Mouse (Mus musculus): Measurements from ENCODE around the gene Mras. TPM values are rescaled to one million over a fixed set of nuclear protein-coding genes. Genes with fewer than 3 reads are reported as not detected.

Gene Mras
- polyA plus RNA-seq, 1 experiment from 2014 or later: 22.4 TPM

- H3K9ac ChIP-seq (replicated peaks; ENCODE audit: low read depth): no peak overlapping the region
- no peaks in the 10 kb centered on the region for H3K27me3 ChIP-seq (replicated peaks; ENCODE audit: insufficient read depth, low read length)
- DNase-seq (ENCODE audit: low spot score) (no peak), ATAC-seq (no peak)
- no peak overlapping the region for H3K4me2 ChIP-seq (replicated peaks; ENCODE audit: low read depth, low read length)
- WGBS: 73% methylated on average over 6 of the region's 6 CpGs
- H3K27ac ChIP-seq (ENCODE audit: low read length): no peak overlapping the region
- TF ChIP-seq CTCF (IDR thresholded peaks at IDR 0.05) (no peak), EP300 (IDR thresholded peaks at IDR 0.05) (no peak)
- H3K36me3 ChIP-seq (ENCODE audit: insufficient read depth, low read length): no peaks in the 10 kb centered on the region
- H3K4me1 ChIP-seq (ENCODE audit: insufficient read depth, low read depth, low read length): peaks cover 4% of the 10 kb centered on the region; the same call in 1 of the 2 replicates
- no peaks in the 10 kb centered on the region for H3K9me3 ChIP-seq (ENCODE audit: low read length)
- no peak overlapping the region for H3K4me3 ChIP-seq (ENCODE audit: low read depth, low read length)
These were observed 6.4 kb downstream of the Mras start for GRCm38 (mm10) chr9:99430806-99431205.

GRCm38 (mm10) chr9:99429845-99430244 lies 7.3 kb downstream of the Mras start:
- no peaks in the 10 kb centered on the region for H3K36me3 ChIP-seq (ENCODE audit: insufficient read depth, low read length)
- 81% methylated on average over 3 of the region's 3 CpGs for WGBS

GRCm38 (mm10) chr9:99428601-99429331 lies 8.4 kb downstream of the Mras start:
- Histone ChIP-seq H3K4me1 (ENCODE audit: insufficient read depth, low read depth, low read length) (no peaks in the 10 kb centered on the region), H3K27ac (ENCODE audit: low read length) (no peak overlapping the region), H3K9ac (replicated peaks; ENCODE audit: low read depth) (no peak overlapping the region), H3K36me3 (ENCODE audit: insufficient read depth, low read length) (no peaks in the 10 kb centered on the region), H3K4me3 (ENCODE audit: low read depth, low read length) (no peak overlapping the region), H3K9me3 (ENCODE audit: low read length) (no peaks in the 10 kb centered on the region), H3K4me2 (replicated peaks; ENCODE audit: low read depth, low read length) (no peak overlapping the region), H3K27me3 (replicated peaks; ENCODE audit: insufficient read depth, low read length) (no peaks in the 10 kb centered on the region)
- WGBS: 65% methylated on average over 11 of the region's 11 CpGs
- TF ChIP-seq EP300 (IDR thresholded peaks at IDR 0.05) (no peak), CTCF (IDR thresholded peaks at IDR 0.05) (no peak)
- ATAC-seq (no peak), DNase-seq (ENCODE audit: low spot score) (no peak)

More at GRCm38 (mm10) chr9:99429845-99430244, 7.3 kb downstream of the Mras start:
- no peaks in the 10 kb centered on the region for H3K27me3 ChIP-seq (replicated peaks; ENCODE audit: insufficient read depth, low read length)
- H3K9ac ChIP-seq (replicated peaks; ENCODE audit: low read depth): no peak overlapping the region
- H3K4me1 ChIP-seq (ENCODE audit: insufficient read depth, low read depth, low read length): no peaks in the 10 kb centered on the region; the same call in 1 of the 2 replicates
- H3K4me2 ChIP-seq (replicated peaks; ENCODE audit: low read depth, low read length): no peak overlapping the region
- H3K9me3 ChIP-seq (ENCODE audit: low read length): no peaks in the 10 kb centered on the region
- H3K27ac ChIP-seq (ENCODE audit: low read length): no peak overlapping the region
- TF ChIP-seq CTCF (IDR thresholded peaks at IDR 0.05) (no peak), EP300 (IDR thresholded peaks at IDR 0.05) (no peak)
- no peak for DNase-seq (ENCODE audit: low spot score)
- no peak overlapping the region for H3K4me3 ChIP-seq (ENCODE audit: low read depth, low read length)
- ATAC-seq: no peak

- TF ChIP-seq EP300 (IDR thresholded peaks at IDR 0.05): no peak
- TF ChIP-seq CTCF (IDR thresholded peaks at IDR 0.05): no peak
- H3K4me1 ChIP-seq (ENCODE audit: insufficient read depth, low read depth, low read length): 0 out of 2 replicates have a peak, but pooled peaks cover 4% of the 10 kb centered on the region
- H3K27me3 ChIP-seq (replicated peaks; ENCODE audit: insufficient read depth, low read length): no peaks in the 10 kb centered on the region
- no peak overlapping the region for H3K4me3 ChIP-seq (ENCODE audit: low read depth, low read length)
- no peak for DNase-seq (ENCODE audit: low spot score)
- H3K4me2 ChIP-seq (replicated peaks; ENCODE audit: low read depth, low read length): no peak overlapping the region
- H3K9me3 ChIP-seq (ENCODE audit: low read length): no peaks in the 10 kb centered on the region
- ATAC-seq: no peak
- no peak overlapping the region for H3K27ac ChIP-seq (ENCODE audit: low read length)
- H3K9ac ChIP-seq (replicated peaks; ENCODE audit: low read depth): no peak overlapping the region
- H3K36me3 ChIP-seq (ENCODE audit: insufficient read depth, low read length): no peaks in the 10 kb centered on the region
- 64% methylated on average over 9 of the region's 9 CpGs for WGBS
These were observed 11.9 kb downstream of the Mras start for GRCm38 (mm10) chr9:99425262-99425661.

- no peak for ATAC-seq
- 53% methylated on average over 4 of the region's 4 CpGs for WGBS
- Histone ChIP-seq H3K4me1 (ENCODE audit: insufficient read depth, low read depth, low read length) (0 out of 2 replicates have a peak, but pooled peaks cover 4% of the 10 kb centered on the region), H3K4me3 (ENCODE audit: low read depth, low read length) (no peak overlapping the region), H3K9ac (replicated peaks; ENCODE audit: low read depth) (no peak overlapping the region), H3K27ac (ENCODE audit: low read length) (no peak overlapping the region), H3K4me2 (replicated peaks; ENCODE audit: low read depth, low read length) (no peak overlapping the region), H3K9me3 (ENCODE audit: low read length) (no peaks in the 10 kb centered on the region), H3K36me3 (ENCODE audit: insufficient read depth, low read length) (no peaks in the 10 kb centered on the region), H3K27me3 (replicated peaks; ENCODE audit: insufficient read depth, low read length) (no peaks in the 10 kb centered on the region)
- TF ChIP-seq CTCF (IDR thresholded peaks at IDR 0.05): no peak
- no peak for TF ChIP-seq EP300 (IDR thresholded peaks at IDR 0.05)
- DNase-seq (ENCODE audit: low spot score): no peak
These were observed 12.7 kb downstream of the Mras start for GRCm38 (mm10) chr9:99424574-99424863.

GRCm38 (mm10) chr9:99423692-99424573 lies 13.2 kb downstream of the Mras start:
- Histone ChIP-seq H3K9me3 (ENCODE audit: low read length) (no peaks in the 10 kb centered on the region), H3K27me3 (replicated peaks; ENCODE audit: insufficient read depth, low read length) (no peaks in the 10 kb centered on the region), H3K4me1 (ENCODE audit: insufficient read depth, low read depth, low read length) (0 out of 2 replicates have a peak, but pooled peaks cover 4% of the 10 kb centered on the region), H3K4me2 (replicated peaks; ENCODE audit: low read depth, low read length) (no peak overlapping the region), H3K9ac (replicated peaks; ENCODE audit: low read depth) (no peak overlapping the region), H3K27ac (ENCODE audit: low read length) (no peak overlapping the region), H3K4me3 (ENCODE audit: low read depth, low read length) (no peak overlapping the region), H3K36me3 (ENCODE audit: insufficient read depth, low read length) (no peaks in the 10 kb centered on the region)
- 57% methylated on average over 9 of the region's 9 CpGs for WGBS
- no peak for TF ChIP-seq EP300 (IDR thresholded peaks at IDR 0.05)
- TF ChIP-seq CTCF (IDR thresholded peaks at IDR 0.05): no peak
- ATAC-seq (no peak; the same call in 1 of the 2 replicates), DNase-seq (ENCODE audit: low spot score) (no peak)
